ENCODE assay signal across 24 mouse cellular contexts in the genomic region with DNA sequence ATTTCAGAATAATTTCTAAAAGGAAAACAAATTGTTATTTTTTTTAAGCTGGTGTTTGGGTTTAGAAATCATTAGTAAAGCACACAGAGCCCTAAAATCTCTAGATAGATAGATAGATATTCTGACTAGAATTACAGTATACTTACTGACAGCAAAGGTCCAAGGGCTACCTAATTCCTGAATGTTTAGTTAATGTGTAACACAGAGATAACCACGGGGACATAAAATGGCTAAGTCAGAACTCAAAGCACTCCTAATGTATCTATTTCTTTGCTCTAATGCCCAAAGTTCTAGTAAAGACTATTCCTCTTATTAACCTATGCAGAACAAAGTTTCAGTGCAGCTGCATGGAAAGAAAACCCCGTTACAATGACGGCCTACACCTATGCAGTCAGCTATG. TPM values are rescaled to one million over a fixed set of nuclear protein-coding genes. Genes with fewer than 3 reads are reported as not detected.
DNase-seq lines count a peak whose midpoint lies in the region; ATAC-seq and TF ChIP-seq lines count a peak whose summit lies in the region.
"Had no signal": no experiment of that assay in that cellular context is flagged by ENCODE, and none has a peak within 500 bp of the region (broad histone marks: within the 10 kb centered on the region; RNA-seq: fewer than 3 reads in every experiment).

No protein-coding gene starts in this region.

- H3K9ac ChIP-seq in liver, embryonic 13.5 days = no peak overlapping the region
- H3K9ac ChIP-seq in stomach, embryonic 16.5 days (ENCODE audit: low read length) = no peak overlapping the region
- H3K9ac ChIP-seq: forebrain, embryonic 12.5 days; hindbrain, embryonic 13.5 days; limb, embryonic 15.5 days; neural tube, embryonic 15.5 days had no signal

- intact Hi-C loops in gastrocnemius, adult 2 months (cut with DNase I) = loop anchor here (10.0 kb wide), 1 partner anchor 378 kb away; a partner anchor contains a TSS

- peaks cover 51% of the 10 kb centered on the region for H3K4me1 ChIP-seq in liver, embryonic 13.5 days (replicated peaks)
- H3K4me1 ChIP-seq in stomach, embryonic 16.5 days (ENCODE audit: control insufficient read depth, insufficient read depth, low read length) = peaks cover 19% of the 10 kb centered on the region

- no peak for TF ChIP-seq CTCF in gastrocnemius, adult 2 months (IDR thresholded peaks at IDR 0.05)
- TF ChIP-seq CTCF in layer of hippocampus, adult 2 months (conservative IDR thresholded peaks at IDR 0.05) = no peak

- no peak for DNase-seq in gastrocnemius, adult 2 months
- DNase-seq in gastrocnemius, postnatal 25 days = no peak
- DNase-seq in layer of hippocampus, adult 2 months (ENCODE audit: low spot score in 2 of 2) = no peak
- DNase-seq in layer of hippocampus, adult 9-10 months (ENCODE audit: low spot score) = no peak
- DNase-seq in liver, embryonic 13.5 days = no peak
- no peak for DNase-seq in cerebellum, postnatal 36 days
- no peak for DNase-seq in left cerebral cortex, adult 8-10 months (ENCODE audit: low spot score in 2 of 2)
- DNase-seq: adrenal gland, postnatal 10 days; cerebellum, postnatal 10 days; gastrocnemius, postnatal 10 days; heart, adult 2 months; heart, postnatal 14 days; lung, postnatal 10 days; spleen, adult 18-20 months; thymus, adult 2 months had no signal

- WGBS in liver, embryonic 13.5 days (ENCODE audit: insufficient replicate concordance) = 67% methylated on average over 3 of the region's 3 CpGs
- WGBS in stomach, embryonic 16.5 days = 43% methylated on average over 3 of the region's 3 CpGs

- H3K4me3 ChIP-seq in gastrocnemius, adult 2 months = peak overlapping the region; percentile 94; the same call in 1 of the 2 replicates
- H3K4me3 ChIP-seq in layer of hippocampus, adult 2 months = no peak overlapping the region
- H3K4me3 ChIP-seq in liver, embryonic 13.5 days (replicated peaks) = no peak overlapping the region
- 0 out of 2 replicates have a peak overlapping the region, but pooled peaks have one; percentile 10 for H3K4me3 ChIP-seq in stomach, embryonic 16.5 days (replicated peaks; ENCODE audit: low read length)
- H3K4me3 ChIP-seq: forebrain, embryonic 12.5 days; heart, adult 2 months; hindbrain, embryonic 13.5 days; limb, embryonic 15.5 days; midbrain, embryonic 13.5 days; neural tube, embryonic 15.5 days had no signal

- peak overlapping the region; percentile 88; the same call in 1 of the 2 replicates for H3K4me2 ChIP-seq in liver, embryonic 13.5 days
- H3K4me2 ChIP-seq in stomach, embryonic 16.5 days (ENCODE audit: low read depth, low read length) = peak overlapping the region; percentile 72
- H3K4me2 ChIP-seq: forebrain, embryonic 12.5 days; hindbrain, embryonic 13.5 days; midbrain, embryonic 13.5 days; neural tube, embryonic 15.5 days had no signal

- H3K27me3 ChIP-seq in liver, embryonic 13.5 days = no peaks in the 10 kb centered on the region
- H3K27me3 ChIP-seq in stomach, embryonic 16.5 days (ENCODE audit: control insufficient read depth, insufficient read depth, low read length) = no peaks in the 10 kb centered on the region
- H3K27me3 ChIP-seq: forebrain, embryonic 12.5 days; hindbrain, embryonic 13.5 days; limb, embryonic 15.5 days; midbrain, embryonic 13.5 days; neural tube, embryonic 15.5 days; Patski had no signal

- no peak overlapping the region for H3K27ac ChIP-seq in gastrocnemius, adult 2 months
- 0 out of 2 replicates have a peak overlapping the region, but pooled peaks have one; percentile 8 for H3K27ac ChIP-seq in layer of hippocampus, adult 2 months
- no peak overlapping the region for H3K27ac ChIP-seq in liver, embryonic 13.5 days
- peak overlapping the region; percentile 42; the same call in 1 of the 2 replicates for H3K27ac ChIP-seq in stomach, embryonic 16.5 days (ENCODE audit: low read length)
- H3K27ac ChIP-seq: forebrain, embryonic 12.5 days; heart, adult 2 months; hindbrain, embryonic 13.5 days; limb, embryonic 15.5 days; midbrain, embryonic 13.5 days; neural tube, embryonic 15.5 days had no signal

- no peaks in the 10 kb centered on the region for H3K9me3 ChIP-seq in liver, embryonic 13.5 days (replicated peaks)
- H3K9me3 ChIP-seq in stomach, embryonic 16.5 days (replicated peaks; ENCODE audit: control insufficient read depth, low read length) = no peaks in the 10 kb centered on the region
- H3K9me3 ChIP-seq: forebrain, embryonic 12.5 days; hindbrain, embryonic 13.5 days; limb, embryonic 15.5 days; midbrain, embryonic 13.5 days; neural tube, embryonic 15.5 days had no signal

- H3K36me3 ChIP-seq in liver, embryonic 13.5 days = 0 out of 2 replicates have a peak, but pooled peaks cover 5% of the 10 kb centered on the region
- 0 out of 2 replicates have a peak, but pooled peaks cover 3% of the 10 kb centered on the region for H3K36me3 ChIP-seq in stomach, embryonic 16.5 days (ENCODE audit: control insufficient read depth, insufficient read depth, low read length)
- H3K36me3 ChIP-seq: forebrain, embryonic 12.5 days; hindbrain, embryonic 13.5 days had no signal

- ATAC-seq in liver, embryonic 13.5 days (ENCODE audit: low read depth) = no peak
- no peak for ATAC-seq in stomach, embryonic 16.5 days (ENCODE audit: insufficient read depth, low FRiP score)
- ATAC-seq: CD4-positive, CD25-positive, alpha-beta regulatory T cell, adult 4 months; inflammation-experienced regulatory T-cells, adult 6 months; midbrain, embryonic 13.5 days; Patski had no signal

RNA-seq across cellular contexts. Expression of a gene that starts 3.1 kb away (rescaled TPM):
- total RNA-seq in gastrocnemius, adult 2 months (2021) = 10 to 100 TPM; 65.4 to 71.0 TPM
- 10 to 100 TPM; 61.2 to 65.4 TPM for total RNA-seq in gastrocnemius, postnatal 25 days (2021)
- 100 to 1,000 TPM; 103 to 106 TPM for total RNA-seq in layer of hippocampus, adult 2 months (2021)
- polyA plus RNA-seq in liver, embryonic 13.5 days (2015; fragmentation: Nextera tagmentation; extraction: Ambion mirVana) = 49.7 and 60.4 TPM in 2 replicates
- 189 and 205 TPM in 2 replicates for polyA plus RNA-seq in stomach, embryonic 16.5 days (2015; fragmentation: Nextera tagmentation; extraction: Ambion mirVana)
- 100 to 1,000 TPM; 107 to 120 (median 115) TPM for total RNA-seq in left cerebral cortex, adult 8-10 months (2022)

Comparison
In these comparisons a context has a peak if more than half of its experiments do, and no peak if none do; other contexts are left out.
1. H3K27ac ChIP-seq: peak in layer of hippocampus, adult 2 months (single experiment) and stomach, embryonic 16.5 days (single experiment); none in gastrocnemius, adult 2 months (single experiment) and liver, embryonic 13.5 days (single experiment).
2. H3K4me3 ChIP-seq: peak in gastrocnemius, adult 2 months (single experiment) and stomach, embryonic 16.5 days (single experiment); none in layer of hippocampus, adult 2 months (single experiment) and liver, embryonic 13.5 days (single experiment).